9 mouse cellular contexts compared by ENCODE assay signal in the genomic region with DNA sequence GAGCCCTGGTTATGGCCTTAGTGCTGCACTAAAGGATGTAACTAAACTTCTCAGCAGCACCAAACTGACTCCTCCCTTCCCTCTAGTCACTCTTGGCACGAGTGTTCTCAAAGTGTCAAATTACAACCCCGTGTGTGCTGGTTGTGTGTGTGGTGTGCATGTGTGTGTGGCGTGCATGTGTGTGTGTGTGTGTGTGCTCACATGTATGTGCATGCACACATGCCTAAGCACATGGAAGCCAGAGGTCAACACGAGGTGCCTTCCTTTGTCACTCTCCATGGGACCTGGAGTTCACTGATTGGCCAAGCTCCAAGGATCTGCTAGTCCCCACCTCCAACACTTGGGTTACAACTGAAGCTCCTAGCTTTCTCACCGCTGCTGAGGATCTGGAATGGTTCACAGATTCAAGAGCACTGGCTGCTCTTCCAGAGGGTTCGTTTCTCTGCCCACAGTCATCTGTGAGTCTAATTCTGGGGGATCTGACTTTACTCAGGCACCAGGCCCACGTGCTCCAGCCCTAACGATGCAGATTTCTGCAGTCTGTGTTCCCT.
DNase-seq lines count a peak whose midpoint lies in the region; ATAC-seq lines count a peak whose summit lies in the region.
"Had no signal": no experiment of that assay in that cellular context is flagged by ENCODE, and none has a peak within 500 bp of the region (broad histone marks: within the 10 kb centered on the region; RNA-seq: fewer than 3 reads in every experiment).

No protein-coding gene starts in this region.

- H3K27ac ChIP-seq in lung, embryonic 16.5 days (ENCODE audit: low read length), result no peak overlapping the region
- peak overlapping the region; percentile 73 for H3K27ac ChIP-seq in heart, embryonic 13.5 days (replicated peaks)
- peak overlapping the region; percentile 75 for H3K27ac ChIP-seq in limb, embryonic 15.5 days
- H3K27ac ChIP-seq: liver, embryonic 14.5 days had no signal

- peaks cover 28% of the 10 kb centered on the region for H3K4me1 ChIP-seq in lung, embryonic 16.5 days (replicated peaks; ENCODE audit: control insufficient read depth, insufficient read depth, low read length)
- H3K4me1 ChIP-seq in heart, embryonic 13.5 days, result peaks cover 45% of the 10 kb centered on the region
- H3K4me1 ChIP-seq in limb, embryonic 15.5 days, result peaks cover 35% of the 10 kb centered on the region

- H3K27me3 ChIP-seq in lung, embryonic 16.5 days (ENCODE audit: control insufficient read depth, insufficient read depth, low read depth, low read length), result no peaks in the 10 kb centered on the region
- H3K27me3 ChIP-seq in heart, embryonic 13.5 days (replicated peaks), result no peaks in the 10 kb centered on the region
- no peaks in the 10 kb centered on the region for H3K27me3 ChIP-seq in limb, embryonic 15.5 days

- peak; percentile 27 for DNase-seq in cerebellum, adult 11 months
- no peak for DNase-seq in cerebellum, adult 8-10 months
- DNase-seq in lung, postnatal 10 days, result no peak
- DNase-seq in thymus, postnatal 36 days, result no peak
- DNase-seq in spleen, adult 12 weeks (ENCODE audit: low spot score), result no peak

- H3K4me2 ChIP-seq in lung, embryonic 16.5 days (ENCODE audit: low read depth, low read length), result no peak overlapping the region
- H3K4me2 ChIP-seq in heart, embryonic 13.5 days, result 0 out of 2 replicates have a peak overlapping the region, but pooled peaks have one; percentile 2
- no peak overlapping the region for H3K4me2 ChIP-seq in limb, embryonic 15.5 days

- WGBS in lung, embryonic 16.5 days, result 9% methylated on average over 8 of the region's 8 CpGs
- WGBS in heart, embryonic 13.5 days, result 14% methylated on average over 8 of the region's 8 CpGs
- 10% methylated on average over 8 of the region's 8 CpGs for WGBS in limb, embryonic 15.5 days

- peak; percentile 57 for ATAC-seq in lung, embryonic 16.5 days (ENCODE audit: low read depth)
- ATAC-seq in heart, embryonic 13.5 days (ENCODE audit: extremely low read depth, insufficient number of reproducible peaks, low FRiP score, low TSS enrichment), result no peak; the same call in 1 of the 2 replicates
- ATAC-seq in limb, embryonic 15.5 days (ENCODE audit: insufficient number of reproducible peaks, low FRiP score, low TSS enrichment, low read depth), result peak; percentile 47; the same call in 1 of the 2 replicates

- 0 out of 2 replicates have a peak, but pooled peaks cover 3% of the 10 kb centered on the region for H3K36me3 ChIP-seq in lung, embryonic 16.5 days (ENCODE audit: control insufficient read depth, insufficient read depth, low read length)
- H3K36me3 ChIP-seq in heart, embryonic 13.5 days, result peaks cover 17% of the 10 kb centered on the region
- no peaks in the 10 kb centered on the region; the same call in 1 of the 2 replicates for H3K36me3 ChIP-seq in limb, embryonic 15.5 days

- H3K9ac ChIP-seq in lung, embryonic 16.5 days (ENCODE audit: low read length), result no peak overlapping the region
- H3K9ac ChIP-seq in heart, embryonic 13.5 days, result peak overlapping the region; percentile 38; the same call in 1 of the 2 replicates
- no peak overlapping the region for H3K9ac ChIP-seq in limb, embryonic 15.5 days
- H3K9ac ChIP-seq: liver, embryonic 14.5 days had no signal

- H3K4me3 ChIP-seq in lung, embryonic 16.5 days (ENCODE audit: low read length), result no peak overlapping the region
- H3K4me3 ChIP-seq in heart, embryonic 13.5 days, result no peak overlapping the region
- H3K4me3 ChIP-seq in limb, embryonic 15.5 days, result no peak overlapping the region

- H3K9me3 ChIP-seq in lung, embryonic 16.5 days (ENCODE audit: control insufficient read depth, low read length), result no peaks in the 10 kb centered on the region
- peaks cover 6% of the 10 kb centered on the region for H3K9me3 ChIP-seq in heart, embryonic 13.5 days
- 0 out of 2 replicates have a peak, but pooled peaks cover 3% of the 10 kb centered on the region for H3K9me3 ChIP-seq in limb, embryonic 15.5 days
